Mouse (Mus musculus): ENCODE results near the gene Kat14.

DNA sequence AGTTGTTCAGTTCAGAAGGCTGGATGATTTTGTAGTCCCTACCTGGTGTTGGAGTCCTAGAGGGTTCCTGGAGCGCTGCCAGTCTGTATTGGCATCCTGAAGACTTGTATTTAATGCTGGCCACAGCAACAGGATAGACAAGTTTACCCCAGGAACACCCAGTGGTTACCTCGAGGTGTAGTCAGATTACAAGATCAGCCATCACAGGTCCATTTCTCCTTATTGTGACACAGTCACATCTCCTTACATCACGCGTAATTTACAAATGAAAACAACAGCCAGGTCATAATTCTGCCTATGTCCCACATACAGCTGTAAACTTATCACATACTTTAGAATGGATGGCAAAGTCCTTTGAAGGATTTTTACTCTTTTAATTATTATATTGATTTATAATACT lies 40.3 kb downstream of the Kat14 start:
- TF ChIP-seq CTCF (IDR thresholded peaks at IDR 0.05; ENCODE audit: borderline replicate concordance, insufficient read depth, low read length) (no peak), POLR2A (IDR thresholded peaks at IDR 0.05; ENCODE audit: low read depth, low read length) (no peak)
